Mouse (Mus musculus) T-helper 17 cell (primary cell): ENCODE results near the gene Nt5m.

Experiments used
- in situ Hi-C, 2 experiments: fragments of 300-600 bp; cut with MboI, MseI; formaldehyde crosslinking; loops; 1 replicate in 1 of 2; 2 replicates in 1 of 2; pipeline ENCODE4 v1.15.1; 2025; ENCODE audit warnings: high pct_unique_total_duplicates in 2 of 2

Gene Nt5m

DNA sequence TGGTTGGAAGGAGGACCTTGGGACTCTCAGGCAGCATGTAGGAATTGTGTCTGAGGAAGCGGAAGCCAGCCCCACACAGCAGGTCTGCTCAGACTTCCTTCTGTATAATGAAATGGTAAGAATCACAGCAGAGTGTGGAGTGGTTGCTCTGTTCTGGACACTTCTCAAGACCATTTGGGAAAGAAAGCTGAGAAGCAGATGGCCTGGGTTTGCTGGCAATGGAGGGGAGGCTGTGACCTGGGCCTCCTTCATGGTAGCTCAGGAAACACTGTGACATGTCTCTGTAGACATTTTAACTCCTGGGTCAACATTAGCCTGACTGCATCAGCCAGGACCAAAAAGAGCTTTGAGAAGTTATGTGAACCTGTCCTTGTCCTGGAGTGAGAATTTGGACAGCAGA lies 61.7 kb downstream of the Nt5m start:
- in situ Hi-C loops, result no loop called here

- in situ Hi-C loops, result no loop called here
Observed at GRCm38 (mm10) chr11:59902045-59902726, 62.9 kb downstream of the Nt5m start.

GRCm38 (mm10) chr11:59906521-59907123 lies 67.4 kb downstream of the Nt5m start:
- in situ Hi-C loops, result no loop called here

DNA sequence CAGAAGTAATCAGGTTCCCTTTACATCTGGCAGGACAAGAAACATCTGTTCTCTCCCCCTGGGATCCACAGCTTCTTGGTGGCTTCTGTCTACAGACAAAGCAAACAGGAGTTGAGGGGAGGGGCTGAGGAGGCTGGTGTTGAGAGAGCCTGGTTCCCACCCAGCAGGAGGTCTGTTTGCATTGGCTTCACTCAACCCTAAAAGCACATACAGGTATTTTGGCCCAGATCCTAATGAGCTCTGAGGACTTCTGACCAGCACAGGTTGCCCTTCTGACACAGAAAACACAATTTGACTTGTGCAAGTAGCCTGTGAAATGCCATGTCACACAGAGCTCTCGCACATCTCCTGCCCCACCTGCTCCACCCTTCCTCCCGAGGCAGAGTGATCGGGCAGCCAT lies 69.2 kb downstream of the Nt5m start:
- in situ Hi-C loops, result no loop called here

DNA sequence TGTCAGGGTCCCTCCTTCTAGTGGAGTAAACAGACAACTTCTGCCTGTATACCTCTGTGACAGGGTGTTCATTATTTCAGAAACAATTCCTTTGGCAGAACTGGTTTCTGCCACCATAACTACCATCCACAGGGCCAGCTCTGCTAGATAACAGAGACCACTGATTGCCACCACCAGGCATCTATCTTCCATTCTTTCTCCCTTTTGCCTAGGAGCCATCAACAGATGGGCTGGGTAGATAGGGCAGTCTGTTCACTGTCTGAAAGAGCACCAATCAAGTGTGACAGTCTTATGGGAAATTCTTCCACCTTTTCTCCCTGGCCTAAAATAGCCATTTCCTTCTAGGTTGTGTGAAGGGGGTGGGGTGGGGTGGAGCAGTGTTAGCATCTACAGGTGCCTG lies 71.3 kb downstream of the Nt5m start:
- in situ Hi-C loops, result no loop called here

GRCm38 (mm10) chr11:59911523-59911922 lies 72.3 kb downstream of the Nt5m start:
- in situ Hi-C loops, result no loop called here

DNA sequence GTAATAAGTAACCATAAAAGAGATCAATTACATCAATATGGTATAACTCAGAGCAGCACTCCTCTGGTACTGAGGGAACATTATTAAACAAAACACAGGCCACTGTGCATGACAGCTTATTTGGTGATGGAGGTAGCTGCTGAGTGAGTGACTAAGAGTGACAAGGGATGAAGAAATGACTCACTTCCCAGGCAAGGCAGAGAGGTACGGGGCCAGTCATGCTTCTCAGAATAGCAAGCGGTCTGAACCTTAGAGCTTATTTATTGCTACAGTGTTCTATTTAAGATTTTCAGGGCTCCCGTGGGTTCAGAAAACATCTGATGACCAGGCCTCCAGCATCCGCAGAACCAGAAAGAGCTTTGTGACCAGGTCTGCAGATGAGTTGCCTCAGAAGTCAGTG lies 74.5 kb downstream of the Nt5m start:
- in situ Hi-C loops, result no loop called here

- in situ Hi-C loops, result no loop called here
Observed at GRCm38 (mm10) chr11:59918014-59918413, 78.8 kb downstream of the Nt5m start.

DNA sequence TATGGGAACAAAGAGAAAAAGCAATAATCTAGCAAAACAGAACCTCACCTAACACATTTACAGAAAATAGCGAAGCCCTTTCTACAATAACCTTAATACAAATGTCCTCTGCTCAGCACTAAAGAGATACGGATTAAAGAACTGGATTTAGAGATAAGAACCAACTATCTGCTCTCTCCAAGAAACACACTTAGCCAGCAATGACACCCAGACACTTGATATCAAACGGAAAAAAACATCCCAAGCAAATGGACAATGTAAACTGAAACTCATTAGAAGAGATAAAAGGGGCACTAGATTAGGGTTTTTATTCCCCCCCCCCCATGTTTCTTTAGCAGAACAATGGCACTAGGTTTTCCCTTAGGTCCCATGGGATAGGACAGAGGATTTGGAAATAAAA lies 80.2 kb downstream of the Nt5m start:
- in situ Hi-C loops, result no loop called here

DNA sequence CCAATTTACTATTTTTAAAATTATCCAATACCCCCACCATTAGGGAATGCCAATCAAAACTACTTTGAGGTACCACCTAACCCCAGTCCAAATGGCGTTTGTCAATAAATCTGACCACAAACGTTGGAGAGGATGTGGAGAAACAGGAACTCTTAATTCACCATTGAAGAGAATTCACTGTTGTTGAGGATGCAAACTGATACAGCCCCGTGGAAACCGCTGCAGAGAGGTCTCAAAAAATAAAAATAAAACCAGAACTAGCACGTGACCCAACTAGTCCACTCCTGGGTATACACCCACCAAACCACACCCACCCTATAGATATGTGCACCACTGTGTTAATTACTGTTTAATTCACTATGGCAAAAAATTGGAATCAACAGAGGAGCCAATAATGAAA lies 81.1 kb downstream of the Nt5m start:
- in situ Hi-C loops, result no loop called here

DNA sequence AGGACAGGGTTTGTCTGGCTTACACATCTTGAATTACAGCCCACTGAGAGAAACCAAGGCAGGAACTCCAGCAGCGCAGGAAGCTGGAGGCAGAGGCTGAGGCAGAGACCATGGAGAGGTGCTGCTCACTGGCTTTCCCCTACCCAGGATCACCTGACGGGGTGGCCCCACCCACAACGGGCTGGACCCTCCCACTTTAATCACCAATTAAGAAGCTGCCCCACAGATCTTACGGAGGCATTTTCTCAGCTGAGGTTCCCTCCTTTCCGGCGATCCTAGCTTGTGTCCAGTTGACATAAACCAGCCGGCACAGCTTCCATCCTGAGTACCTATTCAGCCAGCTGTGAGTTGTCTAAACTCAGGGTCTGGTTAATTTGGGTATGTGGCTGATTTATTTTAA lies 82.0 kb downstream of the Nt5m start:
- in situ Hi-C loops, result no loop called here

DNA sequence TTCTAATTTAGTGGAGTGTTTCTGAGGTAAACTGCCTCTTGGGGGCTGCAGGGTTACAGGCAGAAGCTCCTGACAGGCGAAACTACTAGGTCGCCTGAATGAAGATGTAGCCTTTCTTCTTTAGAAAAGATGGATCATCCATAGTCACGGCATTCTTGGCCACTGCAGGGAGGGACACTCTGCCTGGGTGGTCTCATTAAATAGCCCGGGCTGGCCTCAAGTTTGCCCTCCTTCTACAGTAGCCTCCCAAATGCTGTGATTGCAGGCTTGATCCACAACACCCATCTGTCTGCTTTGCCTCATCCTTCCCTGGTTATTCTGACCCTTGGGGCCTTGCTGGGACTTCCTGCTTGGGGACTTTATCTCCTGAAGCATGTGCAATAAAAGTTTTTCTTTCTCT lies 90.8 kb downstream of the Nt5m start:
- in situ Hi-C loops, result no loop called here
